Mouse (Mus musculus) layer of hippocampus, adult 18-20 months (tissue): Measurements from ENCODE around the gene Raver1. TPM values are rescaled to one million over a fixed set of nuclear protein-coding genes. Genes with fewer than 3 reads are reported as not detected.

Source experiments
- microRNA-seq, 2 experiments: library from miRNA; unstranded; fragments of <30 nt; microRNA quantifications; one replicate each; pipeline ENCODE4 v1.2.0; 2021
- total RNA-seq, 2 experiments: library from RNA; stranded (reverse); gene quantifications; 2 replicates each; pipeline ENCODE4 v1.2.3; 2021

Gene Raver1
- total RNA-seq, 2 experiments from 2014 or later: 32.9 TPM

Small RNA genes lying within 50 kb of the gene (microRNA-seq; reads per million reads assigned to microRNA genes)
- gene Mir1900: 0 to 0.20 reads per million in 2 experiments
- 0.39 to 0.49 reads per million in 2 experiments for gene Mir7082

Other genes with a start within 250 kb of the Raver1 start
- 10 to 100 TPM; 66.8 to 70.4 TPM for gene A230050P20Rik, start 223.4 kb downstream of the Raver1 start, total RNA-seq
- 10 to 100 TPM in 1 of 2 experiments, 1 to 10 TPM in 1; 9.9 to 10.6 TPM for gene Angptl6, start 212.3 kb downstream of the Raver1 start, total RNA-seq
- gene Ppan, start 203.8 kb downstream of the Raver1 start, total RNA-seq: 10 to 100 TPM; 24.1 to 25.3 TPM
- 100 to 1,000 TPM; 124 to 132 TPM for gene Eif3g, start 193.4 kb downstream of the Raver1 start, total RNA-seq
- gene Dnmt1, start 132.1 kb downstream of the Raver1 start, total RNA-seq: 10 to 100 TPM; 32.1 to 34.7 TPM
- gene S1pr2, start 115.2 kb downstream of the Raver1 start, total RNA-seq: 1 to 10 TPM; 1.6 to 2.1 TPM
- gene Mrpl4, start 89.3 kb downstream of the Raver1 start, total RNA-seq: 10 to 100 TPM; 61.0 to 61.9 TPM
- 1 to 10 TPM; 2.0 to 2.6 TPM for gene Icam1, start 76.0 kb downstream of the Raver1 start, total RNA-seq
- gene Icam4, start 62.6 kb downstream of the Raver1 start, total RNA-seq: 1 to 10 TPM in 1 of 2 experiments, under 1 TPM in 1; 0.97 to 1.2 TPM
- 100 to 1,000 TPM; 379 to 387 TPM for gene Icam5, start 59.9 kb downstream of the Raver1 start, total RNA-seq
- gene Zglp1, start 24.9 kb downstream of the Raver1 start, total RNA-seq: not detected
- 1 to 10 TPM; 1.6 to 2.9 TPM for gene Gm49373, start 18.9 kb downstream of the Raver1 start, total RNA-seq
- 10 to 100 TPM; 54.0 to 65.5 TPM for gene Fdx1l, start 18.4 kb downstream of the Raver1 start, total RNA-seq
- 1 to 10 TPM; 2.2 to 2.7 TPM for gene Gm38431, start within 50 bp of the Raver1 start, total RNA-seq
- 10 to 100 TPM; 13.5 to 15.3 TPM for gene Tyk2, start 39.2 kb upstream of the Raver1 start, total RNA-seq
- gene Cdc37, start 58.0 kb upstream of the Raver1 start, total RNA-seq: 100 to 1,000 TPM; 163 TPM
- gene Pde4a, start 73.7 kb upstream of the Raver1 start, total RNA-seq: 10 to 100 TPM; 83.4 to 86.6 TPM
- gene Keap1, start 147.4 kb upstream of the Raver1 start, total RNA-seq: 10 to 100 TPM; 58.3 to 61.5 TPM
- 10 to 100 TPM; 13.5 to 14.5 TPM for gene S1pr5, start 156.4 kb upstream of the Raver1 start, total RNA-seq
- gene Atg4d, start 173.3 kb upstream of the Raver1 start, total RNA-seq: 10 to 100 TPM; 43.6 to 50.9 TPM
- gene Kri1, start 196.0 kb upstream of the Raver1 start, total RNA-seq: 10 to 100 TPM; 39.7 to 46.9 TPM
- 10 to 100 TPM; 53.7 to 56.7 TPM for gene Cdkn2d, start 199.4 kb upstream of the Raver1 start, total RNA-seq
- gene Ap1m2, start 220.3 kb upstream of the Raver1 start, total RNA-seq: under 1 TPM; 0.18 to 0.30 TPM
- 10 to 100 TPM; 44.7 to 48.0 TPM for gene Slc44a2, start 228.7 kb upstream of the Raver1 start, total RNA-seq